Mouse (Mus musculus) cerebellum, adult 9-11 months (tissue): ENCODE measurements around the gene Clip2.

Source experiments
- DNase-seq: peaks from one replicate; pipeline ENCODE4 v3.0.0; 2022

Clip2 gene

GRCm38 (mm10) chr5:134522524-134522923 is 29.7 kb downstream of the Clip2 start:
- DNase-seq, result no peak

GRCm38 (mm10) chr5:134521806-134522205 is 30.4 kb downstream of the Clip2 start:
- DNase-seq, result no peak

GRCm38 (mm10) chr5:134521131-134521530 is 31.1 kb downstream of the Clip2 start:
- no peak for DNase-seq

- DNase-seq, result no peak
Observed at GRCm38 (mm10) chr5:134520120-134520519, 32.1 kb downstream of the Clip2 start.

- DNase-seq, result no peak
Observed at GRCm38 (mm10) chr5:134519471-134519870, 32.8 kb downstream of the Clip2 start.

GRCm38 (mm10) chr5:134512086-134512485 is 40.1 kb downstream of the Clip2 start:
- no peak for DNase-seq

- DNase-seq, result no peak
Observed at GRCm38 (mm10) chr5:134510266-134510665, 42.0 kb downstream of the Clip2 start.

- DNase-seq, result no peak
Observed at GRCm38 (mm10) chr5:134508965-134509364, 43.3 kb downstream of the Clip2 start.

GRCm38 (mm10) chr5:134507859-134508399 is 44.3 kb downstream of the Clip2 start:
- DNase-seq, result no peak

GRCm38 (mm10) chr5:134507307-134507706 is 44.9 kb downstream of the Clip2 start:
- peak; percentile 83 for DNase-seq

- no peak for DNase-seq
Observed at GRCm38 (mm10) chr5:134505810-134506292, 46.4 kb downstream of the Clip2 start.

- no peak for DNase-seq
Observed at GRCm38 (mm10) chr5:134502591-134502990, 49.6 kb downstream of the Clip2 start.

- no peak for DNase-seq
Observed at GRCm38 (mm10) chr5:134501453-134501852, 50.8 kb downstream of the Clip2 start.

- DNase-seq, result no peak
Observed at GRCm38 (mm10) chr5:134500681-134501080, 51.6 kb downstream of the Clip2 start.

- DNase-seq, result peak; percentile 49
Observed at GRCm38 (mm10) chr5:134500062-134500461, 52.2 kb downstream of the Clip2 start.

- no peak for DNase-seq
Observed at GRCm38 (mm10) chr5:134497026-134497425, 55.2 kb downstream of the Clip2 start.

- DNase-seq, result no peak
Observed at GRCm38 (mm10) chr5:134495796-134496195, 56.4 kb downstream of the Clip2 start.

GRCm38 (mm10) chr5:134494142-134494541 is 58.1 kb downstream of the Clip2 start:
- DNase-seq, result peak; percentile 83

GRCm38 (mm10) chr5:134492956-134493355 is 59.3 kb downstream of the Clip2 start:
- DNase-seq, result no peak

- DNase-seq, result peak; percentile 74
Observed at GRCm38 (mm10) chr5:134491712-134492417, 60.4 kb downstream of the Clip2 start.

- no peak for DNase-seq
Observed at GRCm38 (mm10) chr5:134491206-134491605, 61.0 kb downstream of the Clip2 start.

- no peak for DNase-seq
Observed at GRCm38 (mm10) chr5:134490465-134490864, 61.8 kb downstream of the Clip2 start.

GRCm38 (mm10) chr5:134489583-134489982 is 62.7 kb downstream of the Clip2 start:
- DNase-seq, result no peak

GRCm38 (mm10) chr5:134488596-134488995 is 63.6 kb downstream of the Clip2 start:
- no peak for DNase-seq

- DNase-seq, result no peak
Observed at GRCm38 (mm10) chr5:134488042-134488441, 64.2 kb downstream of the Clip2 start.
